Mouse (Mus musculus) frontal cortex, postnatal 14 days (tissue): ENCODE measurements around the gene Npnt.

ENCODE experiments used
- DNase-seq, 2 experiments: peaks; one replicate each; pipeline ENCODE4 v3.0.0; 2022; ENCODE audit warnings: low spot score in 2 of 2

Npnt gene

GRCm38 (mm10) chr3:132855458-132856212 lies 94.5 kb downstream of the Npnt start:
- no peak for DNase-seq

- DNase-seq = no peak
Measured at GRCm38 (mm10) chr3:132854271-132854670, 95.8 kb downstream of the Npnt start.

GRCm38 (mm10) chr3:132851841-132852728 lies 98.0 kb downstream of the Npnt start:
- DNase-seq = no peak

- DNase-seq = no peak
Measured at GRCm38 (mm10) chr3:132851417-132851816, 98.7 kb downstream of the Npnt start.

GRCm38 (mm10) chr3:132850431-132850830 lies 99.7 kb downstream of the Npnt start:
- DNase-seq = no peak

GRCm38 (mm10) chr3:132849669-132850068 lies 100.4 kb downstream of the Npnt start:
- DNase-seq = no peak

- DNase-seq = no peak
Measured at GRCm38 (mm10) chr3:132842676-132843075, 107.4 kb downstream of the Npnt start.

GRCm38 (mm10) chr3:132839516-132839915 lies 110.6 kb downstream of the Npnt start:
- DNase-seq = no peak

GRCm38 (mm10) chr3:132838656-132839417 lies 111.3 kb downstream of the Npnt start:
- DNase-seq = no peak

GRCm38 (mm10) chr3:132837134-132837533 lies 113.0 kb downstream of the Npnt start:
- DNase-seq = no peak

- no peak for DNase-seq
Measured at GRCm38 (mm10) chr3:132835118-132835794, 114.8 kb downstream of the Npnt start.
